Mouse (Mus musculus) MEL (cell line): Measurements from ENCODE around the gene Mettl16.

Experiments used
- CHD2 ChIP-seq: IDR thresholded peaks from 2 replicates; pipeline ENCODE4 v1.6.1; 2011; ENCODE audit warnings: low read length, improper control_type of control experiment
- CTCF ChIP-seq, 3 experiments: IDR thresholded peaks in 2 of 3; conservative IDR thresholded peaks in 1 of 3; 2 replicates each; pipeline ENCODE4 v1.5.1; 2011 to 2012; ENCODE audit warnings: low read length in 3 of 3, low read depth in 2 of 3, mild to moderate bottlenecking in 2 of 3, improper control_type of control experiment in 1 of 3, inconsistent platforms in 1 of 3, mixed read lengths in 1 of 3, moderate library complexity in 1 of 3; ENCODE audit not compliant: control insufficient read depth in 1 of 3, insufficient read depth in 1 of 3, poor library complexity in 1 of 3, severe bottlenecking in 1 of 3
- EP300 ChIP-seq, 2 experiments: IDR thresholded peaks; 2 replicates each; pipeline ENCODE4 v1.6.1; 2011; ENCODE audit warnings: improper control_type of control experiment in 2 of 2, low read length in 2 of 2, low read depth in 1 of 2, mild to moderate bottlenecking in 1 of 2
- GATA1 ChIP-seq: IDR thresholded peaks from 2 replicates; pipeline ENCODE4 v1.6.1; 2011; ENCODE audit warnings: low read depth, low read length, improper control_type of control experiment
- MXI1 ChIP-seq: IDR thresholded peaks from 2 replicates; pipeline ENCODE4 v1.6.1; 2011; ENCODE audit warnings: mild to moderate bottlenecking, low read depth, low read length, improper control_type of control experiment
- MYB ChIP-seq: IDR thresholded peaks from 2 replicates; pipeline ENCODE4 v1.6.1; 2011; ENCODE audit warnings: mild to moderate bottlenecking, low read depth, low read length, improper control_type of control experiment
- POLR2A ChIP-seq, 2 experiments: IDR thresholded peaks; 2 replicates each; pipeline ENCODE4 v1.6.1; 2011 to 2012; ENCODE audit warnings: low read length in 2 of 2, mild to moderate bottlenecking in 2 of 2, control low read depth in 1 of 2, improper control_type of control experiment in 1 of 2, low read depth in 1 of 2, moderate library complexity in 1 of 2; ENCODE audit not compliant: control insufficient read depth in 1 of 2, insufficient read depth in 1 of 2, poor library complexity in 1 of 2
- POLR2AphosphoS5 ChIP-seq: IDR thresholded peaks from 2 replicates; pipeline ENCODE4 v1.6.1; 2012; ENCODE audit warnings: low read depth, borderline replicate concordance, mild to moderate bottlenecking, inconsistent platforms, low read length, moderate library complexity, mixed read lengths
- RAD21 ChIP-seq: IDR thresholded peaks from 2 replicates; pipeline ENCODE4 v1.6.1; 2011; ENCODE audit warnings: mild to moderate bottlenecking, low read depth, low read length, improper control_type of control experiment
- SIN3A ChIP-seq: IDR thresholded peaks from 2 replicates; pipeline ENCODE4 v1.6.1; 2012; ENCODE audit warnings: low read length, improper control_type of control experiment, inconsistent platforms
- TCF12 ChIP-seq: IDR thresholded peaks from 2 replicates; pipeline ENCODE4 v1.6.1; 2014; ENCODE audit warnings: low read depth, mild to moderate bottlenecking, inconsistent platforms, low read length, improper control_type of control experiment, moderate library complexity
- USF2 ChIP-seq, 2 experiments: IDR thresholded peaks; 2 replicates each; pipeline ENCODE4 v1.6.1; 2011 to 2012; ENCODE audit warnings: improper control_type of control experiment in 2 of 2, low read length in 2 of 2, borderline replicate concordance in 1 of 2, inconsistent platforms in 1 of 2, low read depth in 1 of 2, mild to moderate bottlenecking in 1 of 2; ENCODE audit not compliant: insufficient read depth in 1 of 2
- ZKSCAN1 ChIP-seq: IDR thresholded peaks from 2 replicates; pipeline ENCODE4 v1.6.1; 2012; ENCODE audit warnings: low read depth, mild to moderate bottlenecking, inconsistent platforms, low read length, improper control_type of control experiment, moderate library complexity
- ZNF384 ChIP-seq: IDR thresholded peaks from 2 replicates; pipeline ENCODE4 v1.6.1; 2012; ENCODE audit warnings: low read depth, mild to moderate bottlenecking, inconsistent platforms, low read length, improper control_type of control experiment

DNA sequence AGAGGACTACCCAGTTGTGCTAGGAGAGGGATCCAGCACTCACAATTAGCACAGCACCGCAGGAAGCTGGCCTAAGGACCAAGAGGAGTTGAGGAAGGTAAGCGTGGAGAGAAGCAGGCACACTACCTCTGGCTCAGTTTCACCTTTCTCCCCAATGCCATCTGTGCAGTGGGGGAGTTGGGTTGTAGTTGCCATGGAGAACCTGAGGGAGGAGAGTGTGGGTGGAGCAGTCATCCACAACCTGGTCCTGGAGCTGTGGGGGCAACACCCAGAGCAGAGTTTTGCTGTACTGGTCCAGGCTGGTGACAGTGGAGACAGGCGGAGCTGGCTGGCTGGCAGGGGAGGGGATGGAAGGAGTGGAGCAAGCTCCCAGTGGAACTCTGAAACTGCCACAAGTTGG is 104.0 kb downstream of the Mettl16 start:
- TF ChIP-seq EP300 (IDR thresholded peaks at IDR 0.05; ENCODE audit: low read depth in 1 of 2, low read length in 2 of 2): no peak
- TF ChIP-seq CTCF (IDR thresholded peaks at IDR 0.05 in 2 of 3, conservative IDR thresholded peaks at IDR 0.05 in 1 of 3; ENCODE audit: control insufficient read depth in 1 of 3, insufficient read depth in 1 of 3, low read depth in 2 of 3, low read length in 3 of 3, poor library complexity in 1 of 3, severe bottlenecking in 1 of 3): no peak
- no peak for TF ChIP-seq CHD2
- TF ChIP-seq POLR2A (IDR thresholded peaks at IDR 0.05; ENCODE audit: control insufficient read depth in 1 of 2, insufficient read depth in 1 of 2, low read depth in 1 of 2, low read length in 2 of 2, poor library complexity in 1 of 2): no peak
- TF ChIP-seq SIN3A: no peak
- no peak for TF ChIP-seq GATA1
- TF ChIP-seq POLR2AphosphoS5: no peak
- no peak for TF ChIP-seq RAD21
- no peak for TF ChIP-seq MYB
- no peak for TF ChIP-seq TCF12
- TF ChIP-seq ZNF384: no peak
- no peak for TF ChIP-seq USF2 (IDR thresholded peaks at IDR 0.05; ENCODE audit: borderline replicate concordance in 1 of 2, insufficient read depth in 1 of 2, low read depth in 1 of 2, low read length in 2 of 2)
- no peak for TF ChIP-seq MXI1
- no peak for TF ChIP-seq ZKSCAN1
